Mouse (Mus musculus) C2C12 (cell line): ENCODE measurements around the gene Rnd3.

Experiments
- CTCF ChIP-seq: IDR thresholded peaks from one replicate; pipeline ENCODE4 v1.5.1; 2011; ENCODE audit not compliant: control insufficient read depth, insufficient read depth, insufficient read length
- MAX ChIP-seq: IDR thresholded peaks from one replicate; pipeline ENCODE4 v1.6.1; 2011; ENCODE audit warnings: mild to moderate bottlenecking, control low read depth
- MYOD1 ChIP-seq: IDR thresholded peaks from one replicate; pipeline ENCODE4 v1.6.1; 2011; ENCODE audit warnings: low read depth; ENCODE audit not compliant: control insufficient read depth, insufficient read length
- USF1 ChIP-seq: IDR thresholded peaks from one replicate; pipeline ENCODE4 v1.6.1; 2011; ENCODE audit warnings: low read depth, mild to moderate bottlenecking, control low read depth, moderate library complexity

GRCm38 (mm10) chr2:51175276-51175675 lies 26.4 kb upstream of the Rnd3 start:
- no peak for TF ChIP-seq CTCF
- TF ChIP-seq USF1: no peak
- TF ChIP-seq MAX: no peak
- no peak for TF ChIP-seq MYOD1
